Mouse (Mus musculus) hindbrain, embryonic 13.5 days (tissue): ENCODE data around the gene Cacna1c. TPM values are rescaled to one million over a fixed set of nuclear protein-coding genes. Genes with fewer than 3 reads are reported as not detected.

Experiments used
- ATAC-seq: fragments of 200-750 bp; cut with Nextera tagmentation; 2 replicates; pipeline ENCODE4 v1.8.0; 2017; ENCODE audit warnings: moderate TSS enrichment; ENCODE audit not compliant: low FRiP score
- H3K27ac ChIP-seq: fragments of 300-500 bp; sonication (generic); 2 replicates; pipeline ENCODE4 v1.5.1; 2015; ENCODE audit warnings: inconsistent platforms, mild to moderate bottlenecking, moderate library complexity
- H3K27me3 ChIP-seq: fragments of 300-500 bp; sonication (generic); 2 replicates; pipeline ENCODE4 v1.6.1; 2015; ENCODE audit warnings: mild to moderate bottlenecking, inconsistent platforms
- H3K36me3 ChIP-seq: fragments of 300-500 bp; sonication (generic); 2 replicates; pipeline ENCODE4 v1.6.1; 2015; ENCODE audit warnings: mild to moderate bottlenecking, inconsistent platforms
- H3K4me1 ChIP-seq: fragments of 300-500 bp; sonication (generic); replicated peaks from 2 replicates; pipeline ENCODE4 v1.6.1; 2015; ENCODE audit warnings: inconsistent platforms
- H3K4me2 ChIP-seq: fragments of 300-500 bp; sonication (generic); 2 replicates; pipeline ENCODE4 v1.6.1; 2015; ENCODE audit warnings: inconsistent platforms, mild to moderate bottlenecking, moderate library complexity
- H3K4me3 ChIP-seq: fragments of 300-500 bp; sonication (generic); 2 replicates; pipeline ENCODE4 v1.5.1; 2015; ENCODE audit warnings: mild to moderate bottlenecking, inconsistent platforms
- H3K9ac ChIP-seq: fragments of 300-500 bp; sonication (generic); 2 replicates; pipeline ENCODE4 v1.6.1; 2015; ENCODE audit warnings: mild to moderate bottlenecking, inconsistent platforms
- H3K9me3 ChIP-seq: fragments of 300-500 bp; sonication (generic); 2 replicates; pipeline ENCODE4 v1.6.1; 2016; ENCODE audit warnings: inconsistent platforms
- WGBS: fragments of 180-500 bp; shearing (Covaris S2); methylation state at CpG from one replicate; pipeline ENCODE4 v1.1.7; 2015; 5-methylcytosine and 5-hydroxymethylcytosine counted together
- polyA plus RNA-seq: library from polyadenylated mRNA; unstranded; fragments of >200 nt; fragmentation: Nextera tagmentation; extraction: Ambion mirVana; gene quantifications from 2 replicates; pipeline ENCODE4 v1.2.1, GENCODE M21; 2015

Cacna1c gene
- polyA plus RNA-seq, 1 experiment from 2014 or later: 6.9 TPM

DNA sequence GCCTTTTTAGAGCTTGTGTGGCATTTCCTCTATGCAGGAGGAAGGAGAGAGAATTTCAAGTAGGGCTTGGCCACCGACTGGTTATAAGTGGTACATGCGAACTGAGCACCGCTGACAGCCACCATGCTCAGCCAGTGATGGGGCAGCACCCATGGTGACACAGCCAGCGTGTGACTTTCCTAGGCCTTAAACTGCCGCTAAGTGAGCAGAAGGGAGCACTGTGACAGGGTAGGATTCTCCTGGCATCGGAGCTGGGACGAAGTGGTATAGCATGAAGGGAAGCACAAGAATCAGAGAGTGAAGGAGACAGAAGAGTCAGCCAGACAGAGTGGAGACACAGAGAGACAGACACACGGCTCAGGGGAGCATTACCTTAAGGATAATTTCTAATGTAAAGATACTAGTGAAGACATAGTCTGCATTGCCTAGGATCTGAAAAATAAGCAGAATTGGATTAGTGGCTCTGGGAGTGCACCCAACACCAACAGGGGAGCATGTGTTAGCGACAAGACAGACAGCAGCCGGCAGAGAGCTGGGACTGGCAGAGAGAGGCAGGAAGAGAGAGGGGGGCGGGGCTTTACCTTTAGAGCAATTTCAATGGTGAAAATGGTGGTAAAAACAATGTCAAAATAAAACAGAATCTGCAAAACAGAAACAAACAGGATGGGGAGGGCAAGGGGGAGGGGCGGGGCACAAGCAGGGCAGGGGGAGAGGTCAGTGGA lies 522.1 kb downstream of the Cacna1c start:
- Histone ChIP-seq H3K27me3 (no peaks in the 10 kb centered on the region), H3K9me3 (no peaks in the 10 kb centered on the region), H3K27ac (no peak overlapping the region), H3K4me3 (no peak overlapping the region), H3K4me2 (no peak overlapping the region), H3K4me1 (no peaks in the 10 kb centered on the region), H3K9ac (no peak overlapping the region), H3K36me3 (peaks cover 13% of the 10 kb centered on the region)
- 83% methylated on average over 12 of the region's 12 CpGs for WGBS
- no peak for ATAC-seq

DNA sequence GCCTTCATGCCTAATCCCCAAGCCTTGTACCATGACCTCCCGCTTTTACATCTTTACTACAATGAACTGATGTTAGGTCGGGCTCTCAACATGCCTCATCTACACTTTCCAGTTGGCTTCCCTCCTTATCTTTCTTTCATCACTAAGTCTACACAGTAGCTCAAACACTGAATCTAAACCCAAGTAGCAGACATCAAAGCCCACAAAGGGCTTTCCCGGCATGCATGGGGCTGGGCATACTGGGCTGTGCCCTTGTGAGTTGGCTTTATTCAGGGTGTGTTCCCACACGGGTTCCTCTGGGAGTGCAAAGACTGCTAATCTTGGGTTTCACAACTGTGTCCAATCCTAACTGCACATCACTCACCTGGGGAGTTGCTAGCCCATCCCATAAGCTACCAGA lies 542.9 kb downstream of the Cacna1c start:
- no peak for ATAC-seq
- peaks cover 80% of the 10 kb centered on the region for H3K36me3 ChIP-seq
- no peak overlapping the region for H3K27ac ChIP-seq
- no peaks in the 10 kb centered on the region for H3K4me1 ChIP-seq
- H3K4me2 ChIP-seq: no peak overlapping the region
- no peak overlapping the region for H3K4me3 ChIP-seq
- H3K9ac ChIP-seq: no peak overlapping the region
- no peaks in the 10 kb centered on the region for H3K9me3 ChIP-seq
- no peaks in the 10 kb centered on the region for H3K27me3 ChIP-seq
- WGBS: 91% methylated on average over 4 of the region's 4 CpGs

DNA sequence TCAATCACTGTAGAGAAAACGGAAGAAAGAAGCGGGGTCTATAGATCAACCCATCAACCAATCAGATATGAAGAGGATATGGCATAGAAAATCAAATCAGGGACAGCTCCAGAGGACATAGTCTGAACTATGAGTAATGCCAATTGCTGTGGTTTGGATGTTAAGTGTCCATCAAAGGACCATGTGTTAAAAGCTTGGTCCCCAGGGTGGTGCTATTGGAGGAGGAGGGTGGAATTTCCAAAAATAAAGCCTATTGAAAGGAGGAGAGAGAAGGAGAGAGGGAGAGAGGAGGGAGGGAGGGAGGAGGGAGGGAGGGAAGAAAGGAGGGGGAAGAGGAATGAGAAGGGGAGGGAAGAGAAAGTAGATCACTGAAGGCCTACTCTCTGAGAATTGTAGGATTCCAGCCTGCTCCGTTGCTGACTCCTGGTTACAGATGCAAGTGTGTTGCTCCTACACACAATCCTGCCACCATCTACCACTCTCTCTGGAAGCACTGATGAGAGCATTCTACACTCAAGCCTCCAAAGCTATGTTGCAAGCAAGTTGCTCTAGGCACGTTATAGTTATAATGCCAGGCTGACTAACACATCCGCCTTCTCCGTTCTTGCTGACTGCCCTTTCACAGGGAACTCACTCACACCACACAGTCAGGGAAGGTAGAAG lies 547.0 kb downstream of the Cacna1c start:
- H3K27ac ChIP-seq: no peak overlapping the region
- H3K4me3 ChIP-seq: no peak overlapping the region
- no peaks in the 10 kb centered on the region for H3K9me3 ChIP-seq
- H3K9ac ChIP-seq: no peak overlapping the region
- peaks cover 4% of the 10 kb centered on the region; the same call in 1 of the 2 replicates for H3K4me1 ChIP-seq
- H3K36me3 ChIP-seq: peaks cover 45% of the 10 kb centered on the region
- no peaks in the 10 kb centered on the region for H3K27me3 ChIP-seq
- WGBS: 93% methylated on average over 6 of the region's 6 CpGs
- no peak for ATAC-seq
- H3K4me2 ChIP-seq: no peak overlapping the region

DNA sequence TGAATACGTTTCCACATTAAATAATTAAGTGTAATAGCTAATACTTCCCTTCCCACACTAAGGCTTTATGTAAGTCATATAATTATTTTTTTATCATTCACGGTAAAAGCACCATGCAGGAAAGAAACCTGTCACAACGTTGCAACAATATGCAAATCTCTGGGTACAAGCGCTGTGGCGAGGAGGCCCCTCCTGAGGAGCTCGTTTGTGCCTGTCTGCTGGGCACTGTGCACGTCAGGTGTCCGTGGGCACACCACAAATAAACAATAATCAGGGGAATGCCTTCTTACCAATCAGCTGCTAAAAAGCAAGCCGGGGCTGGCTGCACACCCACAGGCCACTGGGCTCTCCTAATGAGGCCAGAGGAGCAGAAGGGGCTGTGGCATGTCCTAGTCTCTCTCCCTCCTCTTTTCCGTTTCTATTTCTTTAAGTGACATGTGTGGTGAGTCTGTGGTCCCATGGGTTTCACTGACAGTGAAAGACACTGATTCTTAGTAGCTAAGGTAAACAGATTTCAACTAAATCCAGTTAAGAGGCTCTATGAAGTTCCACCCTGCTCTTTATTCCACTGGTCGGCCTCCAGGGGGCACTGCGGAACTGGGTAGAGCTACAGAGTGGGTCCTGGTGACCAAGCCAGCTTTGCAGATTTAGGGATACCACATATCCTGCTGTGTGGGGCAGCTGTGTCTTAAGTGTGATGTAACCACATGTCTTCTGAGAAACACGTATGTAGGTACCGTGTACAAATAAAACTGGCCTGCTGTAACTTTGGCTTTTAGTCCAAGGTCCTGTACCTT lies 549.8 kb downstream of the Cacna1c start:
- Histone ChIP-seq H3K4me1 (peaks cover 4% of the 10 kb centered on the region; the same call in 1 of the 2 replicates), H3K4me2 (no peak overlapping the region), H3K27ac (no peak overlapping the region), H3K9ac (no peak overlapping the region), H3K4me3 (no peak overlapping the region), H3K36me3 (peaks cover 17% of the 10 kb centered on the region), H3K27me3 (no peaks in the 10 kb centered on the region), H3K9me3 (no peaks in the 10 kb centered on the region)
- 45% methylated on average over 14 of the region's 14 CpGs for WGBS
- ATAC-seq: no peak

DNA sequence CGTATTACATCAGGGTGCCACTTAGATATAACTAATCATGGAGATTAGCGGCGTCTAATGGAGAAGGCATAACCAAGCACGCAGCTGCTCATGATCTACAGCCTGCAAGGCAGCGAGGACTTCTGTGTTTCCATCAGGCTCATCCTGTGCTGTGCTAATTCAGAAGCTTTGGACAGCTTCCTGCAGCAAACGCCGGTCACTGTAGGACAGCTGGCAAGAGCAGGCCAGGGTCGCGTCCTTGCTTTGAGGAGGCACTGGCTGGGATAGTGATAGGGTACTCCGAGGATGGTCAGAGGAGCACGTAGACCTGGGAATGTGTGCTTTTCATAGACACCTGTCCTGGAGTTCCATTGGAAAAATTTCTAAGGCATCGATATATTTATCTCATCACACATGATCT lies 551.4 kb downstream of the Cacna1c start:
- no peak overlapping the region for H3K4me2 ChIP-seq
- H3K9me3 ChIP-seq: no peaks in the 10 kb centered on the region
- H3K4me1 ChIP-seq: peaks cover 4% of the 10 kb centered on the region; the same call in 1 of the 2 replicates
- WGBS: 90% methylated on average over 12 of the region's 12 CpGs
- H3K9ac ChIP-seq: no peak overlapping the region
- H3K27me3 ChIP-seq: no peaks in the 10 kb centered on the region
- peaks cover 1% of the 10 kb centered on the region; the same call in 1 of the 2 replicates for H3K36me3 ChIP-seq
- H3K27ac ChIP-seq: no peak overlapping the region
- no peak overlapping the region for H3K4me3 ChIP-seq
- ATAC-seq: no peak

DNA sequence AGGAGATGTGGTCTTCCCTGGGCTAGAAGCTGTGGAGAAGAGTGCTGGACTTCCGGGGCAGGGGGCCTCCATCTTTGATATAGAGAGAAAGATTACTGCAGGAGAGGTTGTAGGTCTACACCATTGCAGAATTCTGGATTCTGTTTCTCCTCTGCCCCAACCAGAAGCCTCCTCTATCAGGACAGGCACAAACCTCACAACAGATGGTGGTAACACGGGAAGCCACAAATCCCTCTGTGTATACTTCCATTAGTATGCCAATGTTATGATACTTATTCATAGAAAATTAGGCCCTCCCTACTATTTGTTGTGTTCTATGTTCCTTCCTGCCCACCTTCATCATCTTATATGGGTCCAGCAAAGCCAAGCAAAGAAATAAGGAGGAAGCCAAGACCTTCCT lies 552.7 kb downstream of the Cacna1c start:
- Histone ChIP-seq H3K4me1 (peaks cover 4% of the 10 kb centered on the region; the same call in 1 of the 2 replicates), H3K9me3 (no peaks in the 10 kb centered on the region), H3K9ac (no peak overlapping the region), H3K4me3 (no peak overlapping the region), H3K36me3 (peaks cover 2% of the 10 kb centered on the region), H3K27me3 (no peaks in the 10 kb centered on the region), H3K27ac (no peak overlapping the region), H3K4me2 (no peak overlapping the region)
- no peak for ATAC-seq
- 88% methylated on average over 2 of the region's 2 CpGs for WGBS

DNA sequence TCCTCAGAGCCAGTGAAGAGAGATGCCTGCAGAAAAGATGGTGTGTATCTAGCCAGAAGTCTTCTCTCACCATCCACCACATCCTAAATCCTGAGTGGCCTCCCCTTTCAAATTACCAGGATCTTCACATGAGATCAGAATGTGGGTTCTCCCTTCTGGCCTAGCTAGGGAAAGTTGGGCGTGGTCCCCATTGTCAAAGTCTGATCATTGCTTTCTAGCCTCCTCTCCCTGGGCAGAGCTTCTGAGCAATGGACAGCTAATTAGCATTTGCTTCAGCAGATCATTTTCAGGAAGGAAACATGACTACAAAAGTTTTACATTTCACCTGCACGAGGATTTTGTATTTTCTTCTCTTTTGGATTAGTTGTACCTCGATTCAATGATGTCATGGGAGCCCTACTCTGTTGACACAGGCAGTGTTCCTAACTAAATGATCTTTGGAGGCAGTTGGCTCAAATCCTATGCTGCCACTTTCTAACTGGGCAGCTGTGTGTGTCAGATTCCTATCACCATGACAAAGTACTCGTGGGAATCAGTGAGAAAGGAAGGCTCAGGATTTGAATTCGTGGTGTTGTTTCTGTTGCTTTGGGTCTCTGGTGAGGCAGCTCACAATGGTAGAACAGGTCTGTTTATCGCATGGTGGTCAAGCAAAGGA lies 554.4 kb downstream of the Cacna1c start:
- Histone ChIP-seq H3K27ac (no peak overlapping the region), H3K4me3 (no peak overlapping the region), H3K9me3 (peaks cover 11% of the 10 kb centered on the region), H3K27me3 (no peaks in the 10 kb centered on the region), H3K36me3 (peaks cover 19% of the 10 kb centered on the region), H3K4me2 (no peak overlapping the region), H3K9ac (no peak overlapping the region), H3K4me1 (peaks cover 4% of the 10 kb centered on the region; the same call in 1 of the 2 replicates)
- no peak for ATAC-seq
- 81% methylated on average over 6 of the region's 6 CpGs for WGBS

DNA sequence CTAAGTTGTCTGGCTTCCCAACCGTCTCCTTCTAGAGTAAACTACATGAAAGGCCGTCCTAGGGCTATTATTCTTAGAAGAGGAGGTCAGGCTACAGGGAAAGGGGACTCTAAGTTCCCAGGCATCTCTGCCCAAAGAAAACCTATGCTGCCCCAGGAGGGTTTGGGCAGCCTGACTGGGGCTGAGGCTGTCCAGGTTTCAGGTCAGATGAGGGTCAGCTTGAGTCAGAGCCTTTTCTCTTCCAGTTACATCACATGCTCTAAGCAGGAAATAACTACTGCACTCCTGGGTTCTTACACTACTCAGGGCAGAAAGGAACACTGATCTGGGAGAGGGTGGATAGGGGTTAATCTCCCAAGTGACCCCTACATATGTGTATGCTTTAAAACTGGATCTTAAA lies 556.4 kb downstream of the Cacna1c start:
- 44% methylated on average over 2 of the region's 2 CpGs for WGBS
- Histone ChIP-seq H3K27me3 (no peaks in the 10 kb centered on the region), H3K9me3 (peaks cover 14% of the 10 kb centered on the region), H3K4me2 (no peak overlapping the region), H3K27ac (no peak overlapping the region), H3K9ac (no peak overlapping the region), H3K4me3 (no peak overlapping the region), H3K36me3 (peaks cover 31% of the 10 kb centered on the region), H3K4me1 (no peaks in the 10 kb centered on the region; the same call in 1 of the 2 replicates)
- no peak for ATAC-seq

DNA sequence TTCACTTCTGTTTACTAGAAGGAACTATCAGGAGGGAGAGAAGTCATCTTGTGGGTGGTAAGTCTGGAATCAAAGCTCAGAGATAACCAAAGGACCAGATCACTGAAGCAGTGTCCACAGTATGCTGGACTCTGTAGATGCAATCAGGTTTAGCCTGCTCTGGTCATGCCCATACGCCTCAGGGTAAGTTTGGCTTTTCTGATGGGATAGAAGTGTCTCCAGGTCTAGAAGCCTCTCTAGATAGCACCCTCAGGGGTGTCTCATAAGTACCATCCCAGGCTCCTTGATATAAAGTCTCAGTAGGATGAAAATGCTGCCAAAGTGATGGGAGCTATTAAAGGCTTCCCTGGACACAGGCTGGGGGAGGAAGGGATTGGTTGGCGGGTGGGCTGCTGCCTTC lies 557.3 kb downstream of the Cacna1c start:
- no peak overlapping the region for H3K27ac ChIP-seq
- WGBS: 91% methylated on average over 2 of the region's 2 CpGs
- no peak overlapping the region for H3K9ac ChIP-seq
- no peak for ATAC-seq
- no peak overlapping the region for H3K4me3 ChIP-seq
- no peaks in the 10 kb centered on the region; the same call in 1 of the 2 replicates for H3K4me1 ChIP-seq
- no peaks in the 10 kb centered on the region for H3K27me3 ChIP-seq
- H3K9me3 ChIP-seq: peaks cover 14% of the 10 kb centered on the region
- peaks cover 32% of the 10 kb centered on the region for H3K36me3 ChIP-seq
- no peak overlapping the region for H3K4me2 ChIP-seq

DNA sequence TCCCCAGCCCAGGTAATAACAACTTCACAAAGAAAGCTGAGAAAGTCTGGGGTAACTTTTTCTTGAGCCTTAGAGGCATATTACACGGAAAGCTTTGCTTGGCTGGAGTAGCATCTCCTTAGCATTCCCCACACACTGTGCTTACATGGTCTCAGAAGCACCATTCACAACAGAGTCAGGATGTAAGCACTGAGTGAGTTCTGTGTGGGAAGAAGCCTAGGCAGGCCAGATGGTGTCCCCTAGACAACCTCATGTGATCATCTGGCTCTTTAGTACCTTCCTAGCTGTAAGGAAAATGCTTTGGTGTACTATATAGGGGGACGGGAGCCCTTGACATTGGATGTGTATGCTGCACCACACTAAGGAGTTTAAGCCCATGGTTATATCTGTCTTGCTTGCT lies 563.7 kb downstream of the Cacna1c start:
- ATAC-seq: no peak
- WGBS: 86% methylated on average over 2 of the region's 2 CpGs
- Histone ChIP-seq H3K4me2 (no peak overlapping the region), H3K36me3 (peaks cover 30% of the 10 kb centered on the region), H3K9ac (no peak overlapping the region), H3K27me3 (no peaks in the 10 kb centered on the region), H3K9me3 (peaks cover 8% of the 10 kb centered on the region), H3K4me1 (no peaks in the 10 kb centered on the region), H3K27ac (no peak overlapping the region), H3K4me3 (no peak overlapping the region)

DNA sequence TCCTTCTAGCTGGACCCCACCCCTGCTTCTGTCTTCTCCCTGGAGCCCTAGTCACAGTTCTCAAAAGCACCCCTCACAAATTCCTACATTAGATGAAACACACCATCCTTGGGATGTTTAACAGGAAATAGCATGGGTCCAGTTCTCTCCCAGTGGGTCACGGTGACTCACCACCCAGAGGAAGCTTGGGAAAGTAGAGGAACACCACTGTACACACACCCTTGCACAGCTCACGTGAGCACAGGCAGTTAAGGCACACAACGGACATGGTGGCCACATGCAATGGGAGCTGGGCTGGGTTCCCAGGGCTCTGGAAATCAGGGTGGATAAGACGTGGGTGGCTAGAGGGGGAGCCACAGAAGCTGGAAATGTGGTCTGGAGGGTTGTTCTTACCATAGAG lies 566.2 kb downstream of the Cacna1c start:
- 85% methylated on average over 4 of the region's 4 CpGs for WGBS
- Histone ChIP-seq H3K9ac (no peak overlapping the region), H3K4me2 (no peak overlapping the region), H3K4me1 (no peaks in the 10 kb centered on the region), H3K27ac (no peak overlapping the region), H3K9me3 (no peaks in the 10 kb centered on the region), H3K4me3 (no peak overlapping the region), H3K36me3 (peaks cover 13% of the 10 kb centered on the region), H3K27me3 (no peaks in the 10 kb centered on the region)
- ATAC-seq: no peak

DNA sequence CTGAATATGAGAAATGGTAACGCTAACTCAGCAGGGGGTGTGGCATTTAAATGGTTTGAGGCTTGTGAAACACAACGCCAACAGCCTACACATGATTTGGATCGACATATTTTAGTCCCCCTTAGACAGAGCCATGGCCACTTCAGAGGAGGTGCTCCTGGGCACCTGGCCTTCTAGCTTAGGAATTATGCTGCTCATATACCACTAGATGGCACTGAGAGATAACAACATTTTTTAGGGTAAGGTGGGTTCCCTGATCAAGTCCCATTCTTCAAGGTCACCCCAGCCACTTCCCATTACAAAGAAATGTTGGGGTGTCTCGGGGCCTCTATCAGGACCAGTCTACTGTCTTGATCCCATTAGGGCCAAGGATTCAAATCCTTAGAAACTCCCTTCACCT lies 570.0 kb downstream of the Cacna1c start:
- H3K4me1 ChIP-seq: no peaks in the 10 kb centered on the region
- no peak overlapping the region for H3K4me2 ChIP-seq
- 52% methylated on average over 4 of the region's 4 CpGs for WGBS
- 0 out of 2 replicates have a peak, but pooled peaks cover 4% of the 10 kb centered on the region for H3K27me3 ChIP-seq
- peaks cover 17% of the 10 kb centered on the region for H3K36me3 ChIP-seq
- ATAC-seq: peak; percentile 24; the same call in 1 of the 2 replicates
- H3K27ac ChIP-seq: no peak overlapping the region
- H3K9ac ChIP-seq: no peak overlapping the region
- no peak overlapping the region for H3K4me3 ChIP-seq
- no peaks in the 10 kb centered on the region for H3K9me3 ChIP-seq
